Mouse (Mus musculus) embryonic fibroblast, embryonic 13.5 days (primary cell): ENCODE measurements around the gene Cubn.

Experiments used
- CTCF ChIP-seq: IDR thresholded peaks from 2 replicates; pipeline ENCODE4 v1.5.1; 2011; ENCODE audit warnings: mild to moderate bottlenecking, control low read depth, low read length, moderate library complexity, borderline replicate concordance; ENCODE audit not compliant: insufficient read depth
- POLR2A ChIP-seq: IDR thresholded peaks from 2 replicates; pipeline ENCODE4 v1.6.1; 2011; ENCODE audit warnings: low read depth, mild to moderate bottlenecking, control low read depth, low read length, moderate library complexity

DNA sequence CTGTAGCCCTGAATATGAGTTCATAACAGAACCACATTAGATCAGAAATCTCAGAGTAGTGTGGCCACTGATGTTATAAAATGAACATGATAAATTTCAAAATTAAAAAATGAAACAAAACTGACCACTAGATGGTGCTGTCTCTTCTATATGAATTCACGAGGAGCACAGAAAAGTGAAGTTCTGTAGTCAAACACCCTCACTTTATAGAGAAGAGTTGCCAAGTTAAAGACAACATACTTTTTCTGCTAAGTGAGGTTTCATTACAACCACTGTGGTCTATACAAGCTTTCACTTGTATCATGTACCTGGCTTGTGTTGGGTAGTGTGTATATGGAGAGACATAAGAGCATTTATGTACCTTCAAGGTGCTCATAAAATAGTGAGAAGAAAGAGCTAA is 201.0 kb downstream of the Cubn start:
- TF ChIP-seq POLR2A (no peak), CTCF (no peak)
